Mouse (Mus musculus) megakaryocyte, embryonic 14.5 days (primary cell): ENCODE measurements around the gene Cypt3.

Experiments
- FLI1 ChIP-seq: IDR thresholded peaks from 2 replicates; pipeline ENCODE4 v1.6.1; 2012; ENCODE audit warnings: low read length, inconsistent platforms, mixed read lengths
- GATA1 ChIP-seq: IDR thresholded peaks from 3 replicates; pipeline ENCODE4 v1.6.1; 2012; ENCODE audit warnings: mixed read lengths, low read length, inconsistent platforms, borderline replicate concordance

DNA sequence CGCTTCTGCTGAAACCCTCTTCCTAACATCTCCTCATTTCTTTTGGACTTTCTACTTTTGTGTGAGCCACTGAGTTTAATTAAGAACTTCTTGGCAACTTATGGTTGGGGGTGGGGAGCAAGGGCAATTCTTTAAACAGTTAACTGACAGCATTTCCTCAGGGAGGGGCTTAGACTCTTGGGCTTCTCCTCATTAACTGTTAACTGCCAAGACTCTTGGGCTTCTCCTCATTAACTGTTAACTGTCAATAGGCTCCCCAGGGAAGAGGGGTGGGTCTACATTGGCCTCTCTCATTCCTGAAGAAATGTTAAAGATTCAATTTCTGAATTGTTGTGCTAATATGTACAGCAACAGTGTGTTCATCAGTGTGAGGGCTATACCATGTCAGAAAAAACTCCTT is 6.3 kb downstream of the Cypt3 start:
- TF ChIP-seq GATA1: no peak
- no peak for TF ChIP-seq FLI1
